Mouse (Mus musculus): ENCODE data around the gene Asl. TPM values are rescaled to one million over a fixed set of nuclear protein-coding genes. Genes with fewer than 3 reads are reported as not detected.

Gene Asl
- polyA plus RNA-seq, 1 experiment from 2014 or later: 19.3 TPM

DNA sequence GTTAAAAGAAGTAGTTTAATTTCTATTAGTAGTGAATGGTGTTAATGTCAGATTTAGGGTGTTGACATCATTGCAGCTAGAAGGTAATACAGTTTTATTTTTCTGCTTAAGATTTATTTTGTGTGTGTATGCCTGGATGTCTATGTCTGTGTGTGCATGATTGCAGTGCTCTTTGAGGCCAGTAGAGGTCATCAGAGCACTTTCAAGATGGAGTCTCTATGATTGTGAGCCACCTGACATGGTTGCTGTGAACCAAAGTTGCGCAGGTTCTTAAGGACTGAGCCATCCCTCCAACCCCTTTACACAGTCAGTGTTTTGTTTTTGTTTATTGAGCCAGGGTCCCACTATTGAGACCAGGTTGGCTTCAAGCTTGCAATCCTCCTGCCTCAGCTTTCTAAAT, 36.5 kb upstream of the Asl start:
- H3K9me3 ChIP-seq (ENCODE audit: control insufficient read depth, low read length): 0 out of 2 replicates have a peak, but pooled peaks cover 6% of the 10 kb centered on the region
- no peak overlapping the region for H3K4me3 ChIP-seq (ENCODE audit: control insufficient read depth in 1 of 2, insufficient read depth in 1 of 2, low read depth in 1 of 2, low read length in 2 of 2)
- peaks cover 0 to under 1% of the 10 kb centered on the region in 2 experiments for H3K4me1 ChIP-seq (ENCODE audit: control insufficient read depth in 2 of 2, insufficient read depth in 2 of 2, low read length in 2 of 2)
- peaks cover 3% of the 10 kb centered on the region; the same call in 1 of the 2 replicates for H3K36me3 ChIP-seq (ENCODE audit: control insufficient read depth, insufficient read depth, low read length)
- no peak overlapping the region for H3K27ac ChIP-seq (replicated peaks in 1 of 2; ENCODE audit: control insufficient read depth in 1 of 2, insufficient read depth in 1 of 2, low read depth in 2 of 2, low read length in 2 of 2)
- no peak overlapping the region for H3K4me2 ChIP-seq (ENCODE audit: low read length)
- H3K27me3 ChIP-seq (ENCODE audit: control insufficient read depth, insufficient read depth, low read length): peaks cover 9% of the 10 kb centered on the region
- no peak for ATAC-seq (ENCODE audit: insufficient number of reproducible peaks, insufficient read depth, low FRiP score, low read depth)
- H3K9ac ChIP-seq (ENCODE audit: low read length): no peak overlapping the region
- WGBS: 93% methylated on average over 1 of the region's 1 CpGs

DNA sequence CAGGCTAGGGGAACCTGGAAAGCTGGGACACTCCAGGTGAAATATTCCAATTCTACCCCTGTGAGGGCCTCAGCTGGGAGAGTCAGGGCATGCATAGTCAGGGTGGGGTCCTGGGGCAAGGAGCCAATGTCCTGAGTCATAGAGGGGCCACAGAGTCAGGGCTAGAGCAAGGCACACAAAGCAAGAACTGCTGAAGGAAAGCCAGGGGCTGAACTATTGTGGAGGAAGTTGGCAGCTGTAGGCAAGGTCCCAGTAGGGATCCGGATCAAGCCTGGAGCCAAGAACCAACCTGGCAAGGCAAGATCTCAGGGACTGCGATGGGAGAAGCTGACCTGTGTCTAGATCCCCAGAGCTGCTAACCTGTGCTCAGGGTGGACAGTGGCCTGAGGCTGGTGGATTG, 34.7 kb upstream of the Asl start:
- ATAC-seq (ENCODE audit: insufficient number of reproducible peaks, insufficient read depth, low FRiP score, low read depth): no peak
- Histone ChIP-seq H3K27ac (replicated peaks in 1 of 2; ENCODE audit: control insufficient read depth in 1 of 2, insufficient read depth in 1 of 2, low read depth in 2 of 2, low read length in 2 of 2) (no peak overlapping the region), H3K4me2 (ENCODE audit: low read length) (no peak overlapping the region), H3K27me3 (ENCODE audit: control insufficient read depth, insufficient read depth, low read length) (no peaks in the 10 kb centered on the region), H3K36me3 (ENCODE audit: control insufficient read depth, insufficient read depth, low read length) (peaks cover 6% of the 10 kb centered on the region; the same call in 1 of the 2 replicates), H3K9me3 (ENCODE audit: control insufficient read depth, low read length) (0 out of 2 replicates have a peak, but pooled peaks cover 6% of the 10 kb centered on the region), H3K4me3 (ENCODE audit: control insufficient read depth in 1 of 2, insufficient read depth in 1 of 2, low read depth in 1 of 2, low read length in 2 of 2) (no peak overlapping the region), H3K4me1 (ENCODE audit: control insufficient read depth in 2 of 2, insufficient read depth in 2 of 2, low read length in 2 of 2) (peaks cover 3 to 15% of the 10 kb centered on the region in 2 experiments), H3K9ac (ENCODE audit: low read length) (no peak overlapping the region)
- WGBS: 77% methylated on average over 2 of the region's 2 CpGs

DNA sequence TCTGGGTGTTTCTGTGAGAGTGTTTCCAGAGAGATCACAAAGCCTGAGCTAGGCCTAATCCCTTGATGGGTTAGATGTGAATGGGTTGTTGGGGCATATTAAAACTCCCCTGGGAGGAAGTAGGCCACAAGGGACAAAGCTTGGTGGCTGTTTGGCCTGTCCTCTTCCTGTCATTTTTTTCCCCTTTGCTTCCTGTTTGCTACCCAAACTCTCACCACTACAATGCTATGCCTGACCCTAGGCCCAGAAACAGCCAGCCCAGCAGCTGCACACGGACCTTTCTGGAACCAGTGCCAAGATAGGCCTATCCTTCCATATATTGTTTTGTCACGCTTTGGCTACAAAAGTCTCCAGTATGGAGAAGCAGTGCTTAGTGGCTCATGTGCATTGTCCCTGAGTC, 33.0 kb upstream of the Asl start:
- Histone ChIP-seq H3K27me3 (ENCODE audit: control insufficient read depth, insufficient read depth, low read length) (no peaks in the 10 kb centered on the region), H3K36me3 (ENCODE audit: control insufficient read depth, insufficient read depth, low read length) (peaks cover 6% of the 10 kb centered on the region; the same call in 1 of the 2 replicates), H3K4me3 (ENCODE audit: control insufficient read depth in 1 of 2, insufficient read depth in 1 of 2, low read depth in 1 of 2, low read length in 2 of 2) (no peak overlapping the region), H3K4me1 (ENCODE audit: control insufficient read depth in 2 of 2, insufficient read depth in 2 of 2, low read length in 2 of 2) (peaks cover 3 to 15% of the 10 kb centered on the region in 2 experiments), H3K9ac (ENCODE audit: low read length) (no peak overlapping the region), H3K27ac (replicated peaks in 1 of 2; ENCODE audit: control insufficient read depth in 1 of 2, insufficient read depth in 1 of 2, low read depth in 2 of 2, low read length in 2 of 2) (peak overlapping the region; percentile 30 to 64; a peak in 2 of 4 replicates), H3K9me3 (ENCODE audit: control insufficient read depth, low read length) (0 out of 2 replicates have a peak, but pooled peaks cover 6% of the 10 kb centered on the region), H3K4me2 (ENCODE audit: low read length) (no peak overlapping the region)
- no peak for ATAC-seq (ENCODE audit: insufficient number of reproducible peaks, insufficient read depth, low FRiP score, low read depth)
- WGBS: 53% methylated on average over 2 of the region's 2 CpGs

DNA sequence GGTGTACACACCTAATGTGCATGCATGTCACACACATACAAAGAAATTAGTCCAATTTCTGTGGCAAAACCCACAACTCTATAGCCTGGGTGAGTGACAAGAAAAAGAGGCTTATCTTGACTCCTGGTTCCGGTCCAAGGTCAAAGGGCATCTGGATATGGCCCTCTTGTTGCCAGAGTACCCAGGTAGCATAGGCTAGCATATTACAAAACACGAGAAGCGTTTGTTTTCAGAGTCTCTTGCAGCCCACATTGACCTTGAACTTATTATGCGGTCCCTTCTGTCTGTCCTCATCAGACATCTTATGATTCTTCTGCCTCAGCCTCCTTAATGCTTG, 31.2 kb upstream of the Asl start:
- Histone ChIP-seq H3K9ac (ENCODE audit: low read length) (no peak overlapping the region; the same call in 1 of the 2 replicates), H3K9me3 (ENCODE audit: control insufficient read depth, low read length) (no peaks in the 10 kb centered on the region), H3K4me1 (ENCODE audit: control insufficient read depth in 2 of 2, insufficient read depth in 2 of 2, low read length in 2 of 2) (peaks cover 3 to 15% of the 10 kb centered on the region in 2 experiments), H3K4me3 (ENCODE audit: control insufficient read depth in 1 of 2, insufficient read depth in 1 of 2, low read depth in 1 of 2, low read length in 2 of 2) (no peak overlapping the region), H3K36me3 (ENCODE audit: control insufficient read depth, insufficient read depth, low read length) (peaks cover 10% of the 10 kb centered on the region), H3K27me3 (ENCODE audit: control insufficient read depth, insufficient read depth, low read length) (0 out of 2 replicates have a peak, but pooled peaks cover 4% of the 10 kb centered on the region), H3K4me2 (ENCODE audit: low read length) (no peak overlapping the region; the same call in 1 of the 2 replicates), H3K27ac (replicated peaks in 1 of 2; ENCODE audit: control insufficient read depth in 1 of 2, insufficient read depth in 1 of 2, low read depth in 2 of 2, low read length in 2 of 2) (peak overlapping the region in 1 of 2 experiments; percentile 69; a peak in 1 of 4 replicates)
- WGBS: 58% methylated on average over 4 of the region's 4 CpGs
- ATAC-seq (ENCODE audit: insufficient number of reproducible peaks, insufficient read depth, low FRiP score, low read depth): peak; percentile 4; the same call in 1 of the 2 replicates

DNA sequence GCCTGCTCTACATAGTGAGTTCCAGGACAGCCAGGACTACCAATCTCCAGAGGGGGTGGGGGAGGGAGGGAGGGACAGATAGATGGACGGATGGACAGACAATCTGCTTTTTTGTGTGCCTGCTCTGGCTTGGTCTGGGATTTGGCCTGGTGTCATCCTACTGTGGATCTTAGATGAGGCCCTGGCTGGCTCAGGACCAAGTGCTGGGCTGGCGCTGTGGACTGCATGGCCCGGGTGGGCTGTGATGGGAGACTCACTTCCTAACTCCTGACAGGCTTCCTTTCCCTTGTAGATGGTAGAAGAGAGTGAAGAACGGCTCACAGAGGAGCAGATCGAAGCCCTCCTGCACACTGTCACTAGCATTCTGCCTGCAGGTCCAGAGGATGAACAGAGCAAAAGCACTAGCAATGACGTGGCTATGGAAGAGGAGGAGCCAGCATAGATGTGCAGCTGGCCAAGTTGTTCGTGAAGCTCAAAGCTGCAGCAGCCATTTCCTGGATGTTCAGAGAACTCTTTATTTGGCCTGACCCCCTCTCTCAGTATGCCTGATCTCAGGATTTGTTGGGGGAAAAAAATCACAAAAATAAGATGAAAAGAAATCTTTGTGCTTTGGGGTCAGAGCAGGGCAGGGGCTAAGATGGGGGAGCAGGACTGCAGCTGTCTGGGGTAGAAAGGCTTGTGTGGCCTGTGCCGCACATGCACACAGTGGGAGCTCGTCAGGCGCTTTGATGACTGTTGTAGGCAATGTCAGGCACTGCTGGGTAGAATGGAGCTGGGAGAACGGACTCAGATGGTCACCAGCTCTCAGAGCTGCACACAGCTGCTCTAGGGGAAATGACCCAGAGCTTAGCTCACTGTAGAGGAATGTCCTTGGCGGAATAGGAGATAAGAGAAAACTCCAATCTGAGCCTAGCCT, 30.6 kb upstream of the Asl start:
- H3K9ac ChIP-seq (ENCODE audit: low read length): peak overlapping the region; percentile 13; the same call in 1 of the 2 replicates
- peaks cover 14% of the 10 kb centered on the region for H3K36me3 ChIP-seq (ENCODE audit: control insufficient read depth, insufficient read depth, low read length)
- 41% methylated on average over 12 of the region's 12 CpGs for WGBS
- peaks cover 3 to 15% of the 10 kb centered on the region in 2 experiments for H3K4me1 ChIP-seq (ENCODE audit: control insufficient read depth in 2 of 2, insufficient read depth in 2 of 2, low read length in 2 of 2)
- H3K4me2 ChIP-seq (ENCODE audit: low read length): peak overlapping the region; percentile 3; the same call in 1 of the 2 replicates
- ATAC-seq (ENCODE audit: insufficient number of reproducible peaks, insufficient read depth, low FRiP score, low read depth): peak; percentile 78
- H3K4me3 ChIP-seq (ENCODE audit: control insufficient read depth in 1 of 2, insufficient read depth in 1 of 2, low read depth in 1 of 2, low read length in 2 of 2): no peak overlapping the region
- H3K27ac ChIP-seq (replicated peaks in 1 of 2; ENCODE audit: control insufficient read depth in 1 of 2, insufficient read depth in 1 of 2, low read depth in 2 of 2, low read length in 2 of 2): peak overlapping the region; percentile 69
- peaks cover 6% of the 10 kb centered on the region for H3K27me3 ChIP-seq (ENCODE audit: control insufficient read depth, insufficient read depth, low read length)
- H3K9me3 ChIP-seq (ENCODE audit: control insufficient read depth, low read length): no peaks in the 10 kb centered on the region

DNA sequence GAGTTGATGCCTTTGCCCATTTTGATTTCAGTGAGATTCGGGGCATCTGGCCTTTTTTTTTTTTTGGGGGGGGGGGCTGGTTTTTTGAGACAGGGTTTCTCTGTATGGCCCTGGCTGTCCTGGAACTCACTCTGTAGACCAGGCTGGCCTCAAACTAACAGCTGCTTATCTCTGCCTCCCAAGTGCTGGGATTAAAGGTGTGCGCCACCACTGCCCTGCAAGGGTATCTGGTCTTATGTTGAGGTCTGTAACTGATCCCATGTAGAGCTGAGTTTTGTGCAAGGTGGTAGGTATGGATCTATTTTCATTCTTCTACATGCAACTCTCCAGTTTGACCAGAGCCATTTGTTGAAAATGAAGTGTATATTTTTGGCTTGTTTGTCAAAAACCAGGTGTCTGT, 27.3 kb upstream of the Asl start:
- WGBS: 85% methylated on average over 2 of the region's 2 CpGs
- peaks cover 3 to 15% of the 10 kb centered on the region in 2 experiments for H3K4me1 ChIP-seq (ENCODE audit: control insufficient read depth in 2 of 2, insufficient read depth in 2 of 2, low read length in 2 of 2)

DNA sequence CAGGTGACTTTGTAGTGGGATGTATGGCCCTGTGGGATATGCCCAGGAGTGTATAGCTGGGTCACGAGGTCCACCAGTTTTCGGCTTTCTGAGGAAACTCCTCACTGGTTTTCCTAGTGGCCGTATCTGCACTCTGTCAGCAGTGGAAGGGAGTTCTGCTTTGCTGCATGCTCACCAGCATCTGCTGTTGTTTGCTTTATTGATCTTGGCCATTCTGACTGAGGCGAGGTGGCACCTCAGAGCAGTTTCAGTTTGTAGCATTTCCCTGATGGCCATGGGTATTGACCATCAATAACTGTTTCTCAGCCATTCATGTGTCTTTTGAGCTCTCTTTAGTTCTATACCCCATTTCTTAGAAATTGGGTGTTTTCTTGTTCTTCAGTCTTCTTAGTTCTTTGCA, 26.6 kb upstream of the Asl start:
- Histone ChIP-seq H3K27ac (replicated peaks in 1 of 2; ENCODE audit: control insufficient read depth in 1 of 2, insufficient read depth in 1 of 2, low read depth in 2 of 2, low read length in 2 of 2) (no peak overlapping the region), H3K27me3 (ENCODE audit: control insufficient read depth, insufficient read depth, low read length) (peaks cover 36% of the 10 kb centered on the region), H3K9me3 (ENCODE audit: control insufficient read depth, low read length) (no peaks in the 10 kb centered on the region), H3K4me1 (ENCODE audit: control insufficient read depth in 2 of 2, insufficient read depth in 2 of 2, low read length in 2 of 2) (peaks cover 3 to 15% of the 10 kb centered on the region in 2 experiments), H3K4me2 (ENCODE audit: low read length) (no peak overlapping the region), H3K36me3 (ENCODE audit: control insufficient read depth, insufficient read depth, low read length) (peaks cover 30% of the 10 kb centered on the region), H3K9ac (ENCODE audit: low read length) (no peak overlapping the region), H3K4me3 (ENCODE audit: control insufficient read depth in 1 of 2, insufficient read depth in 1 of 2, low read depth in 1 of 2, low read length in 2 of 2) (no peak overlapping the region)
- ATAC-seq (ENCODE audit: insufficient number of reproducible peaks, insufficient read depth, low FRiP score, low read depth): no peak
- WGBS: 89% methylated on average over 4 of the region's 4 CpGs

More for the DNA sequence above, 27.3 kb upstream of the Asl start:
- Histone ChIP-seq H3K4me3 (ENCODE audit: control insufficient read depth in 1 of 2, insufficient read depth in 1 of 2, low read depth in 1 of 2, low read length in 2 of 2) (no peak overlapping the region), H3K36me3 (ENCODE audit: control insufficient read depth, insufficient read depth, low read length) (peaks cover 26% of the 10 kb centered on the region), H3K27ac (replicated peaks in 1 of 2; ENCODE audit: control insufficient read depth in 1 of 2, insufficient read depth in 1 of 2, low read depth in 2 of 2, low read length in 2 of 2) (no peak overlapping the region), H3K9me3 (ENCODE audit: control insufficient read depth, low read length) (no peaks in the 10 kb centered on the region), H3K27me3 (ENCODE audit: control insufficient read depth, insufficient read depth, low read length) (peaks cover 30% of the 10 kb centered on the region), H3K4me2 (ENCODE audit: low read length) (no peak overlapping the region), H3K9ac (ENCODE audit: low read length) (no peak overlapping the region)
- ATAC-seq (ENCODE audit: insufficient number of reproducible peaks, insufficient read depth, low FRiP score, low read depth): no peak

All from heart, embryonic 14.5 days (tissue).